Mouse (Mus musculus): ENCODE results near the gene Mllt3. TPM values are rescaled to one million over a fixed set of nuclear protein-coding genes. Genes with fewer than 3 reads are reported as not detected.
A peak's percentile ranks its signal among the peaks of the same experiment; 100 is the strongest.

Gene Mllt3
- polyA plus RNA-seq, 1 experiment: 15.7 TPM

DNA sequence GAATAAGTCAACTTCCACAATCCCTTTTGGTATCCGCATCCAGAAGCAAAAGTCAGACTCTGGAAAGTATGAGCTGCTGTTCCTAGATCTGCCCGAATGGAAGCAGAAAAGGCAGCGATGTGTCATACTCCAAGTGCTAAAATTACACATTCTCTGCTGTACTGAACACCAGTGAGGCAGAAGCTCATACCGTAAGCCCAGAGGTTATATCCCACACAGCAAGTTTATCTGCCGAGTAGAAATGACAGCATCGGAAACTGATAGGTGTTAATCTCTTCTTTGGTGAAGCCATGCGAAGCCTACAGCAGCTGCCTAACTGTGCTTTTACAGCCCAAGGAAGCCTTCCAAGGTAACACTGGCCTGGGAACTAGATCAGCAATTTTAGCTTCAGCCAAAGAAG, 17.9 kb downstream of the Mllt3 start:
- Histone ChIP-seq H3K4me3 (no peak overlapping the region), H3K79me2 (ENCODE audit: control insufficient read depth, insufficient read depth) (peaks cover 4% of the 10 kb centered on the region), H3K27me3 (ENCODE audit: control insufficient read depth, insufficient read depth, insufficient read length) (no peaks in the 10 kb centered on the region), H3ac (ENCODE audit: control insufficient read depth, insufficient read length) (no peak overlapping the region), H3K4me2 (ENCODE audit: low read depth) (peak overlapping the region; percentile 63), H3K36me3 (ENCODE audit: control insufficient read depth, insufficient read depth) (no peaks in the 10 kb centered on the region)
- TF ChIP-seq REST (IDR thresholded peaks at IDR 0.05; ENCODE audit: insufficient read depth, insufficient read length) (no peak), TCF12 (IDR thresholded peaks at IDR 0.05; ENCODE audit: insufficient read depth, poor library complexity, severe bottlenecking) (no peak), MYOD1 (IDR thresholded peaks at IDR 0.05; ENCODE audit: control insufficient read depth in 1 of 3, insufficient read length in 2 of 3, low read depth in 2 of 3) (peak in 1 of 3 experiments; percentile 46), MYOG (IDR thresholded peaks at IDR 0.05; ENCODE audit: control insufficient read depth in 1 of 3, insufficient read depth in 1 of 3, insufficient read length in 2 of 3, low read depth in 2 of 3) (peak in 1 of 3 experiments; percentile 32), E2F4 (IDR thresholded peaks at IDR 0.05; ENCODE audit: insufficient read depth) (no peak)

DNA sequence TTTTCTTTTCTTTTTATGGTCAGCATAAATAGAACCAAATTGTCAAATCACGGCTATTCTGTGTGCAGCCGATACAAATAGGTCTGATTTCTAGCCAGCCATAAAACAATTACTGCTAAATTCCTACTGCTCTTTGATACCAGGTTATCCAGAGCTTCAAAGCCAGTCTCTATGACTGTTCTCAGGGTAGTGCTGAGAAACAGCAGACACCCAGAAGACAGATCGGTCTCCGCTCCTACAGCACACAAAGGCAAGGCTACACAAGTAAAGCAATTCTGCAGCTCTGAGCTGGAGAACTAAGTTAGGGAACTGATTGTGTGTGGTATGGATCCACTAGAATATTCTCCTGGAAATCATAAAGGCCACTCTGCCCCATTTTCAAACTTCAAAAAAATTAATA, 20.4 kb downstream of the Mllt3 start:
- H3K79me2 ChIP-seq (ENCODE audit: control insufficient read depth, insufficient read depth): peaks cover 7% of the 10 kb centered on the region
- H3K4me2 ChIP-seq (ENCODE audit: low read depth): no peak overlapping the region
- no peaks in the 10 kb centered on the region for H3K27me3 ChIP-seq (ENCODE audit: control insufficient read depth, insufficient read depth, insufficient read length)
- H3ac ChIP-seq (ENCODE audit: control insufficient read depth, insufficient read length): no peak overlapping the region
- no peaks in the 10 kb centered on the region for H3K36me3 ChIP-seq (ENCODE audit: control insufficient read depth, insufficient read depth)
- no peak for TF ChIP-seq E2F4 (IDR thresholded peaks at IDR 0.05; ENCODE audit: insufficient read depth)
- no peak for TF ChIP-seq MYOD1 (IDR thresholded peaks at IDR 0.05; ENCODE audit: control insufficient read depth in 1 of 3, insufficient read length in 2 of 3, low read depth in 2 of 3)
- no peak for TF ChIP-seq TCF3 (IDR thresholded peaks at IDR 0.05; ENCODE audit: insufficient read length, low read depth)
- no peak for TF ChIP-seq MYOG (IDR thresholded peaks at IDR 0.05; ENCODE audit: control insufficient read depth in 1 of 3, insufficient read depth in 1 of 3, insufficient read length in 2 of 3, low read depth in 2 of 3)
- no peak for TF ChIP-seq USF1 (IDR thresholded peaks at IDR 0.05; ENCODE audit: low read depth)
- TF ChIP-seq POLR2A (IDR thresholded peaks at IDR 0.05; ENCODE audit: insufficient read length, low read depth): no peak
- TF ChIP-seq CEBPB (IDR thresholded peaks at IDR 0.05; ENCODE audit: insufficient read depth, poor library complexity, severe bottlenecking): no peak
- no peak overlapping the region for H3K4me3 ChIP-seq

DNA sequence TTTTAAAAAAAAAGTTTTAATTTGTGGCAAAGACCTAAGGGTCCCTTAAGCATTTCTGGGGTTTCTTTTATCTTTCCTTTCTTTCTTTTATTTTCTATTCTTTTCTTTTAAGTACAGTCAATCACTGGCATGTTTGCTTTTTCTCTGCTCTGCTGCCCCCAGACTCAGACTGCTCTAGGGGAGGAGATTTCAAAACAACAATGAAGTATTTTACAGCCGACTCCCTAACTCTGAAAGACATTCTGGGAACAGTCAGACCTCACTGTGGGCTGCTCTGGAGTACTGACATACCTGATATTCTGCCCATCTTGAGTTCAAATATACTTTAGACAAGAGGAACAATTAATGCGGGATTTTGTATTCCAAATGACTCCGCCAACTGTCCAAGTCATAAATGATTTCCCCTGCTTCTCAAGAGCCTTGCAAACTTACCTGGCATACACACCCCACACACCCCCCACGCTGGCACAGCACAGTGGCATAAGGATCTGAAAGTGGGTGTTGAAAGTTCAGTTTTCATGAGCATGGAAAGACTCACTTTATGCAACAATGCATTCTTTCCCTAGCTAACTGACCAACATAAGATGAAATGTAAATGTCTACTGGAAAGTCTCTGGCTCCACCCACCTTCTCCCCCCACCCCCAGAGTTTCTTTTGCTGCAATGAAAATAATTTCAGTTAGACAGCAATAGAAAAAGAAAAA, 21.1 kb downstream of the Mllt3 start:
- H3K4me2 ChIP-seq (ENCODE audit: low read depth): no peak overlapping the region
- TF ChIP-seq POLR2AphosphoS2 (IDR thresholded peaks at IDR 0.05; ENCODE audit: insufficient read length, low read depth) (no peak), TCF12 (IDR thresholded peaks at IDR 0.05; ENCODE audit: insufficient read depth, poor library complexity, severe bottlenecking) (no peak)
- no peak overlapping the region for H3K4me3 ChIP-seq
- no peaks in the 10 kb centered on the region for H3K36me3 ChIP-seq (ENCODE audit: control insufficient read depth, insufficient read depth)
- no peaks in the 10 kb centered on the region for H3K27me3 ChIP-seq (ENCODE audit: control insufficient read depth, insufficient read depth, insufficient read length)
- H3K79me2 ChIP-seq (ENCODE audit: control insufficient read depth, insufficient read depth): peaks cover 7% of the 10 kb centered on the region
- H3ac ChIP-seq (ENCODE audit: control insufficient read depth, insufficient read length): no peak overlapping the region

DNA sequence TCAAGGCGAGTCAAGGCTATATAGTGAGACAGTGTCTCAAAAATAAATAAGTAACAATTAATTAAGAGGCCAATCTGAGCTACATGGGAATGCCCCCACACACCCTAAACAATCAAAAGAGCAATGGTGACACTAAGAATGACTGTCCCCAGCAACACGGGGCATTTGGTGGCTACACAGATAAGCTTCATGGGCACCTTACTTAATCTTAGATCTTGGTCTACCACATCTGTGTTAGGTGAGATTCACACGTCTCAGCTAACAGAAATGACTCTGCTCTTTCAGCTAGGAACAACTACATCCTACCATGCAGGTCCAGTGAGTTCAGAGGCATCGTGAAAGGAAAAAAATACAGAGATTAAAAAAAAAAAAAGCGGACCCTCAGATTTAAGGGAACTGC, 22.7 kb downstream of the Mllt3 start:
- H3K27me3 ChIP-seq (ENCODE audit: control insufficient read depth, insufficient read depth, insufficient read length): no peaks in the 10 kb centered on the region
- H3K79me2 ChIP-seq (ENCODE audit: control insufficient read depth, insufficient read depth): peaks cover 7% of the 10 kb centered on the region
- no peaks in the 10 kb centered on the region for H3K36me3 ChIP-seq (ENCODE audit: control insufficient read depth, insufficient read depth)
- H3ac ChIP-seq (ENCODE audit: control insufficient read depth, insufficient read length): no peak overlapping the region
- no peak overlapping the region for H3K4me3 ChIP-seq
- TF ChIP-seq REST (IDR thresholded peaks at IDR 0.05; ENCODE audit: insufficient read depth, insufficient read length): no peak
- no peak for TF ChIP-seq TCF3 (IDR thresholded peaks at IDR 0.05; ENCODE audit: insufficient read length, low read depth)
- TF ChIP-seq MYOG (IDR thresholded peaks at IDR 0.05; ENCODE audit: control insufficient read depth in 1 of 3, insufficient read depth in 1 of 3, insufficient read length in 2 of 3, low read depth in 2 of 3): no peak
- no peak for TF ChIP-seq E2F4 (IDR thresholded peaks at IDR 0.05; ENCODE audit: insufficient read depth)
- TF ChIP-seq POLR2A (IDR thresholded peaks at IDR 0.05; ENCODE audit: insufficient read length, low read depth): no peak
- no peak for TF ChIP-seq USF1 (IDR thresholded peaks at IDR 0.05; ENCODE audit: low read depth)
- no peak for TF ChIP-seq TCF12 (IDR thresholded peaks at IDR 0.05; ENCODE audit: insufficient read depth, poor library complexity, severe bottlenecking)
- no peak for TF ChIP-seq CEBPB (IDR thresholded peaks at IDR 0.05; ENCODE audit: insufficient read depth, poor library complexity, severe bottlenecking)
- TF ChIP-seq MYOD1 (IDR thresholded peaks at IDR 0.05; ENCODE audit: control insufficient read depth in 1 of 3, insufficient read length in 2 of 3, low read depth in 2 of 3): no peak
- no peak for TF ChIP-seq SRF (IDR thresholded peaks at IDR 0.05; ENCODE audit: control insufficient read depth, insufficient read length, low read depth)
- TF ChIP-seq POLR2AphosphoS2 (IDR thresholded peaks at IDR 0.05; ENCODE audit: insufficient read length, low read depth): no peak
- no peak for TF ChIP-seq MAX (IDR thresholded peaks at IDR 0.05; ENCODE audit: low read depth)
- H3K4me2 ChIP-seq (ENCODE audit: low read depth): no peak overlapping the region

DNA sequence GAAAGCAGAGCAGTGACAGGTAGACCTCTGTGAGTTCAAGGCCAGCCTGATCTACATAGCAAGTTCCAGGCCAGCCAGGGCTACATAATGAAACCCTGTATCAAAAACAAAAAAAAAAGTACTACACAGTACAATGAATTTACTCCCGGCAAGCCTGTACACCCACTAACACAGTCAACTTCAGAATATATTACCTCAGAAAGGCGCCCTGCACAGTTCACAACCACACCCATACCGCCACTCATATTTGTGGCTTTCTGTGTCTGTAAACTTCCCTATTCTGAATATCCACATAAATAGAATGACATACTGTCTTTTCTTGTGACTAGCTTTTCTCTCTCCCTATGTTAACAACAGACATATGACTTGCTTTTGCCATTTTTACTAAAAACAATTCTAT, 27.4 kb downstream of the Mllt3 start:
- H3K27me3 ChIP-seq (ENCODE audit: control insufficient read depth, insufficient read depth, insufficient read length): no peaks in the 10 kb centered on the region
- no peak overlapping the region for H3K4me2 ChIP-seq (ENCODE audit: low read depth)
- no peaks in the 10 kb centered on the region for H3K36me3 ChIP-seq (ENCODE audit: control insufficient read depth, insufficient read depth)
- TF ChIP-seq POLR2A (IDR thresholded peaks at IDR 0.05; ENCODE audit: insufficient read length, low read depth) (no peak), TCF12 (IDR thresholded peaks at IDR 0.05; ENCODE audit: insufficient read depth, poor library complexity, severe bottlenecking) (no peak), REST (IDR thresholded peaks at IDR 0.05; ENCODE audit: insufficient read depth, insufficient read length) (no peak), E2F4 (IDR thresholded peaks at IDR 0.05; ENCODE audit: insufficient read depth) (no peak), POLR2AphosphoS2 (IDR thresholded peaks at IDR 0.05; ENCODE audit: insufficient read length, low read depth) (no peak), CEBPB (IDR thresholded peaks at IDR 0.05; ENCODE audit: insufficient read depth, poor library complexity, severe bottlenecking) (no peak)
- no peak overlapping the region for H3K4me3 ChIP-seq
- H3ac ChIP-seq (ENCODE audit: control insufficient read depth, insufficient read length): no peak overlapping the region
- H3K79me2 ChIP-seq (ENCODE audit: control insufficient read depth, insufficient read depth): peaks cover 5% of the 10 kb centered on the region
